Mouse (Mus musculus): Measurements from ENCODE around the gene Tecta.

- TF ChIP-seq CTCF (IDR thresholded peaks at IDR 0.05; ENCODE audit: extremely low read depth, insufficient read depth, insufficient read length, insufficient replicate concordance) (no peak), POLR2A (IDR thresholded peaks at IDR 0.05; ENCODE audit: low read depth, low read length) (no peak)
Measured at GRCm38 (mm10) chr9:42394903-42395302, 4.8 kb downstream of the Tecta start.
